Mouse (Mus musculus) liver, postnatal 0 days (tissue): Measurements from ENCODE around the gene Dgkz. TPM values are rescaled to one million over a fixed set of nuclear protein-coding genes. Genes with fewer than 3 reads are reported as not detected.
A peak's percentile ranks its signal among the peaks of the same experiment; 100 is the strongest.

Source experiments
- ATAC-seq: fragments of 200-750 bp; cut with Nextera tagmentation; 2 replicates; pipeline ENCODE4 v1.8.0; 2017; ENCODE audit warnings: mild to moderate bottlenecking, moderate library complexity
- DNase-seq: peaks from one replicate; pipeline ENCODE4 v3.0.0-alpha.2; 2016
- H3K27ac ChIP-seq: fragments of 300-500 bp; sonication (generic); 2 replicates; pipeline ENCODE4 v1.5.1; 2014; ENCODE audit warnings: antibody characterized with exemption, moderate library complexity, mild to moderate bottlenecking, low read depth
- H3K27me3 ChIP-seq: fragments of 300-500 bp; sonication (generic); 2 replicates; pipeline ENCODE4 v1.6.1; 2014; ENCODE audit warnings: low read length, control low read depth, mixed read lengths; ENCODE audit not compliant: insufficient read depth
- H3K36me3 ChIP-seq: fragments of 300-500 bp; sonication (generic); replicated peaks from 2 replicates; pipeline ENCODE4 v1.6.1; 2014; ENCODE audit warnings: mild to moderate bottlenecking, control low read depth, low read length, moderate library complexity, mixed read lengths; ENCODE audit not compliant: insufficient read depth
- H3K4me1 ChIP-seq: fragments of 300-500 bp; sonication (generic); 2 replicates; pipeline ENCODE4 v1.6.1; 2014; ENCODE audit warnings: antibody characterized with exemption, mild to moderate bottlenecking, control low read depth; ENCODE audit not compliant: insufficient read depth
- H3K4me2 ChIP-seq: fragments of 300-500 bp; sonication (generic); 2 replicates; pipeline ENCODE4 v1.6.1; 2014; ENCODE audit warnings: low read depth, mild to moderate bottlenecking, low read length, moderate library complexity, mixed read lengths
- H3K4me3 ChIP-seq: fragments of 300-500 bp; sonication (generic); 2 replicates; pipeline ENCODE4 v1.5.1; 2014; ENCODE audit warnings: low read depth, low read length
- H3K9ac ChIP-seq: fragments of 300-500 bp; sonication (generic); replicated peaks from 2 replicates; pipeline ENCODE4 v1.6.1; 2014; ENCODE audit warnings: mild to moderate bottlenecking, moderate library complexity
- H3K9me3 ChIP-seq: fragments of 300-500 bp; sonication (generic); 2 replicates; pipeline ENCODE4 v1.6.1; 2016; ENCODE audit warnings: mild to moderate bottlenecking, control low read depth, low read length, mixed read lengths
- CTCF ChIP-seq: sonication (generic); IDR thresholded peaks from 2 replicates; pipeline ENCODE4 v1.5.1; 2016; ENCODE audit warnings: antibody characterized with exemption, low read depth
- EP300 ChIP-seq: IDR thresholded peaks from 2 replicates; pipeline ENCODE4 v1.6.1; 2016; ENCODE audit warnings: antibody characterized with exemption, low read depth, mild to moderate bottlenecking
- WGBS: fragments of 180-500 bp; shearing (Covaris S2); extraction: QIAGEN DNeasy Blood & Tissue Kit; methylation state at CpG from one replicate; pipeline ENCODE4 v1.1.7; 2014; ENCODE audit not compliant: insufficient replicate concordance; 5-methylcytosine and 5-hydroxymethylcytosine counted together
- polyA plus RNA-seq: library from polyadenylated mRNA; unstranded; fragments of >200 nt; fragmentation: Nextera tagmentation; extraction: Ambion mirVana; gene quantifications from 2 replicates; pipeline ENCODE4 v1.2.1, GENCODE M21; 2015

Gene Dgkz
- polyA plus RNA-seq, 1 experiment from 2014 or later: 15.9 TPM

DNA sequence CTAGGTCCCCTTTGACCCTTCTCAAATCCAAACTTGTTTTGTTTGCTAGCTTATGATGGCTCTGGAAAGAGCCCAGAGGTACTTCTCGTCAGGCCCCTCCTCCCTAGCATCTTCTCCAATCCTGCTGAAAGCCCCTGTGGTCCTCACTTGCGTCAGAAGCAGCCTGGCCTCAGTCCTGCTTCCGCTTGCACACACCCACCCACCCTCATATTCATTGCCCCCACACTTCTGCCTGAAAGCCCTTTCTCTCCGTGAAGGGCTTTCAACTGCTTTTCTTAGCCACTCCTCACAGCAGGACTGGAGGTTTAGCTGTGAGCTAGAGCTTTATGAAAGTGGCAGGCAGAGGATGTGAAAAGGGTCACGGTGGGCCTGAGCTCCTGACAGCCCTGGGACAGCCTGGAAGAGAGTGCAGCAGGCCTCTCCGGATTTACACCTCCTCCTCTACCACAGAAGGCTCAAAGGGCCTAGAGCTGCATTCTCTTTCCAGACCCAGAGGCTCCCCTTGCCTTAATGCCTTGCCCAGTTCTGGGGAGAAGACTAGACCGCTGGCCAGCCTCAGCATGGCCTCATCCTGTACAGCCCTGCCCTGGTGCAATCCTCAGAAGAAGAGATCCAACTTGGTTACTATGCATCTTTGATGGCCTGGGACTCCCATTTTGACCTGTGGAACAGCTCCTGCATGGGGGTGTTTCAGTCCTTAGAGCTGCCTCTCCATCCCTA is 2.1 kb downstream of the Dgkz start:
- no peak for ATAC-seq
- no peak overlapping the region for H3K27ac ChIP-seq
- TF ChIP-seq CTCF: no peak
- no peak for TF ChIP-seq EP300
- no peaks in the 10 kb centered on the region for H3K9me3 ChIP-seq
- H3K9ac ChIP-seq: no peak overlapping the region
- no peaks in the 10 kb centered on the region for H3K36me3 ChIP-seq
- H3K4me3 ChIP-seq: no peak overlapping the region
- no peak overlapping the region for H3K4me2 ChIP-seq
- DNase-seq: no peak
- peaks cover 23% of the 10 kb centered on the region for H3K4me1 ChIP-seq
- WGBS: 67% methylated on average over 7 of the region's 7 CpGs
- peaks cover 46% of the 10 kb centered on the region for H3K27me3 ChIP-seq

DNA sequence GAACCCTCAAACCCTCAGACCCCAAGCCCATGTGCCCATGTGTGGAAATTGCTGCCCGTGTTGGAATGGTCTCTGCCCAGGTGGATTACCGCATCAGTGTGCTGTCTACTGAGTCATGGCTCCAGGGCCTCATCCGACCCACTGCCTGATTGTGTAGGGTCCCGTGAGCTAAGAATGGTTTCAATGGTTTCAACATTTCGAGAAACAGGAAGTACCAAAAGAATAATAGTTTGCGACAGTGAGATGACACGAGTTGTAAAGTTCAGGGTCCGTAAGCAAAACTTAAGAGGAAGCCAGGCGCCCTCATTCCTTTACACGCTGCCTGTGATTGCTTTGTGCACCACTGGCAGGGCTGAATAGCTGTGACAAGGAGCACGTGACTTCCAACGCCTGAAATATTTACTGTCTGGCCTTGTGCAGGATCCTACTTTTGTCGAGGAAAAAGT is 3.5 kb downstream of the Dgkz start:
- Histone ChIP-seq H3K9me3 (no peaks in the 10 kb centered on the region), H3K4me2 (peak overlapping the region; percentile 52; the same call in 1 of the 2 replicates), H3K4me3 (no peak overlapping the region), H3K27me3 (peaks cover 35% of the 10 kb centered on the region), H3K4me1 (peaks cover 23% of the 10 kb centered on the region), H3K9ac (no peak overlapping the region), H3K27ac (peak overlapping the region; percentile 86), H3K36me3 (no peaks in the 10 kb centered on the region)
- DNase-seq: no peak
- TF ChIP-seq EP300: peak; percentile 52; the same call in 1 of the 2 replicates
- no peak for TF ChIP-seq CTCF
- 15% methylated on average over 13 of the region's 13 CpGs for WGBS
- ATAC-seq: peak; percentile 77

DNA sequence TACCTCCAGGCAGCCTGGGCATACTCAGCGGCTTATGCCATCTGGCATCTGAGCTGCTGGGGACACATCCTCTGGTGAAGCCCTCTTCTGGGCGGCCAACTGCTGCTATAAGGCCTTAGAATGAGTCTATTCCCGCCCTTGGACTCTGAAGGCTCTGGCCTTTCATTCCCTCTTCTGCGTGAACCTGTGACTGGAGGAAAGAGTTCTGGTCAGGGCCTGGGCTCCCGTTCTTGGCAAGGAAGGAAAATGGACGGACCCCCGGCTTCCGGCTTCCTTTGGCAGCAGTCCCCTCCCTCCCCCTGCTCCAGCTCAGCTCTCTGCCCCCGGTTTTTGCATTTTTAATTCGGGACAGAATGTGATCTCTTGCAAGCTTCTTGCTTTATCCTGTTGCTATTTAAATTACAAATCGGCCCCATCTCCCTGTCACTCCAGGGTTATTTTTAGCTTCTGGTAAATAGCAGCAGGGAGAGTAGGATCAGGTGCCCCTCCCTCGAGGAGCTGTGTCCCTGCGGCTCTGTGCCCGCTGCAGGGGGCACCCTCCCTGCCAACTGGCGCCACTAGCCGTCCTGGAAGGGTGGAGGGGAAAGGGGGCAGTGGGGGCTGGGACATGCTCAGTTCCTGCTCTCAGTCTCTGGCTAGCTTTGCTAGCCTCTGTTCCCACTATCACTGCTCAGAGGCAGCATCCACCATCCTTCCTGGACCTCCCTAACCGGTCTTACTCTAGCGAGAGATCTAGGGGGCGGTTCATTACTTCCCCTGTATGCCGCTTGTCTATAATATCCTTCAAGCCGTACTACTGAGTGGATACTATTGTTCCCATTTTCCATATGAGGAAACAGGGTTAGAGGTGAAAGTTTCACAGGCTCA is 4.2 kb downstream of the Dgkz start:
- ATAC-seq (peak; percentile 70), DNase-seq (no peak)
- TF ChIP-seq EP300 (no peak), CTCF (no peak)
- peak overlapping the region; percentile 86 for H3K27ac ChIP-seq
- no peak overlapping the region for H3K9ac ChIP-seq
- H3K4me1 ChIP-seq: peaks cover 23% of the 10 kb centered on the region
- 24% methylated on average over 21 of the region's 21 CpGs for WGBS
- peak overlapping the region; percentile 52 for H3K4me2 ChIP-seq
- H3K36me3 ChIP-seq: no peaks in the 10 kb centered on the region
- H3K9me3 ChIP-seq: no peaks in the 10 kb centered on the region
- peaks cover 28% of the 10 kb centered on the region for H3K27me3 ChIP-seq
- peak overlapping the region; percentile 4; the same call in 1 of the 2 replicates for H3K4me3 ChIP-seq

DNA sequence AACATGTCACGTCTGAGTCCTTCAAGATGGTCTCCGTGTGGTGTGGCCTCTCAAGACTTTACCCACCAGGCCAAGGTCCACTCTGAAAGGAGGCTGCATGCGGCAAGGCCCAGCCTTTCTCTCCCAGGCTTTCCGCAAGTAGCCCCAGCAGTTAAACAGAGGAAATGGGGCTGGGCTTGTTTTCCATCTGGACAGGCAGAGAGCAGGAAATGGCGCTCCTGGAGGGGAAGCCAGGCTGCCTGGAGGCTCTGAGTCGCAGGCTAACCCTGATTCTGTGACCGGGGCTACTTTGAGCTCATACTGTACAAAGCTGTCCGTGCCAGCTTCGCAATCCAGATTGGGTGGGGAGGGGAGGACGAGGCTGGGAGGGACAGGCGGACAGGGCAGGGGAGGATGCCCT is 7.7 kb downstream of the Dgkz start:
- TF ChIP-seq CTCF (no peak), EP300 (0 out of 2 replicates have a peak, but pooled peaks have one; percentile 13)
- peaks cover 4% of the 10 kb centered on the region; the same call in 1 of the 2 replicates for H3K27me3 ChIP-seq
- no peaks in the 10 kb centered on the region for H3K36me3 ChIP-seq
- no peak for DNase-seq
- no peak overlapping the region for H3K4me2 ChIP-seq
- H3K4me3 ChIP-seq: no peak overlapping the region
- no peak overlapping the region for H3K9ac ChIP-seq
- ATAC-seq: no peak
- 44% methylated on average over 11 of the region's 11 CpGs for WGBS
- peaks cover 24% of the 10 kb centered on the region for H3K4me1 ChIP-seq
- H3K27ac ChIP-seq: peak overlapping the region; percentile 13; the same call in 1 of the 2 replicates
- no peaks in the 10 kb centered on the region for H3K9me3 ChIP-seq

DNA sequence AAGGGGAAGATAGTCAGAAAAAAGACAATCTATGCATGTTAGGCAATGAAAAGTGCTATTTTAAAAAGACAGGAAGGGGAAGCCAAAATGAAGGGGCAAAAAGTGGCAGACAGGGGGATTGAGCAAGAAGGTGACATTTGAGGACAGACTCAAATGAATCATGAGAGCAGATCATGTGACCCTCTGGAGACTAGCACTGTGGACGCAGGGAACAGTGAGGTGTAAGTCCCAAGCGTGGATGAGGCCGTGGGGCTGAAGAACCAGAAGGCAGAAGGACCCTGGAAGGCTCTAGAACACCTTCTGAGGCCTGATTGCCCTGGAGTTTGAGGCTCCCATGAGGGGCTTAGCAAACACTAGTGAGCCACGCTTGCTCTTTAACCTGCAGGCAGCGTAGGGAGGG is 9.3 kb downstream of the Dgkz start:
- no peak for ATAC-seq
- Histone ChIP-seq H3K4me1 (peaks cover 31% of the 10 kb centered on the region), H3K36me3 (no peaks in the 10 kb centered on the region), H3K9me3 (no peaks in the 10 kb centered on the region), H3K27ac (peak overlapping the region; percentile 68), H3K4me2 (no peak overlapping the region), H3K4me3 (no peak overlapping the region), H3K27me3 (peaks cover 4% of the 10 kb centered on the region; the same call in 1 of the 2 replicates), H3K9ac (no peak overlapping the region)
- no peak for TF ChIP-seq CTCF
- no peak for DNase-seq
- WGBS: 61% methylated on average over 5 of the region's 5 CpGs

DNA sequence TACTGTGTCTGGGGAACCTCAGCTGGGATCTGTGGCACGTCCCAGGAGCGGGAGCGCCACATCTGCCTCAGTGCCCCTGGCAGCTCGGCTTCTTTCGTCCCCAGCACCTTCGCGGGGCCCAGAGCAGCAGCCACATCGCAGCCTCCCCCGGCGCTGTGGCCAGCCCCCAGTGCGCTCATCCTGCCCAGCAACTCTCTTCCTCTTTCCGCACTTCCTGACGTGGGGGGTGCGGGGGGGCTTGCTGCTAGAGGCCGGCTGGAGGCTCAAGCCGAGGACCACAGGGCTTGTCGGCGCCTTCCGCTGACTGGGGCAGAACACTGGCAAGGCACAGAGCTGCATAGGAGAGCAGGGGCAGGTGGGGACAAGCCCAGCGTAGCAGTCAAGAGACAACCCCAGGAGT is 10.2 kb downstream of the Dgkz start:
- Histone ChIP-seq H3K27me3 (peaks cover 4% of the 10 kb centered on the region; the same call in 1 of the 2 replicates), H3K36me3 (no peaks in the 10 kb centered on the region), H3K9ac (peak overlapping the region; percentile 47), H3K4me2 (peak overlapping the region; percentile 94), H3K4me3 (peak overlapping the region; percentile 72), H3K27ac (peak overlapping the region; percentile 68), H3K4me1 (peaks cover 28% of the 10 kb centered on the region), H3K9me3 (no peaks in the 10 kb centered on the region)
- DNase-seq (peak; percentile 77), ATAC-seq (no peak)
- TF ChIP-seq CTCF (no peak), EP300 (no peak)
- 16% methylated on average over 19 of the region's 20 CpGs for WGBS
